Mouse (Mus musculus) splenic B cell, adult 2 months (primary cell): ENCODE measurements at regions not wholly inside any gene's neighbourhood (a gene's known extent, or its start where the extent isn't known, plus 50 kb on each side); places are given as distances from the start of the nearest gene placed in this dataset.

ENCODE experiments used
- DNase-seq: peaks from one replicate; pipeline ENCODE4 v3.0.0-alpha.2; 2011; ENCODE audit warnings: low read depth, low spot score
- H3K27me3 ChIP-seq: 2 replicates; pipeline ENCODE4 v1.6.1; 2012; ENCODE audit warnings: mild to moderate bottlenecking, low read length, moderate library complexity, mixed read lengths; ENCODE audit not compliant: control insufficient read depth, poor library complexity, insufficient read depth, severe bottlenecking
- H3K36me3 ChIP-seq: 2 replicates; pipeline ENCODE4 v1.6.1; 2012; ENCODE audit warnings: mild to moderate bottlenecking, low read length, moderate library complexity, mixed read lengths; ENCODE audit not compliant: control insufficient read depth, poor library complexity, insufficient read depth, severe bottlenecking

DNA sequence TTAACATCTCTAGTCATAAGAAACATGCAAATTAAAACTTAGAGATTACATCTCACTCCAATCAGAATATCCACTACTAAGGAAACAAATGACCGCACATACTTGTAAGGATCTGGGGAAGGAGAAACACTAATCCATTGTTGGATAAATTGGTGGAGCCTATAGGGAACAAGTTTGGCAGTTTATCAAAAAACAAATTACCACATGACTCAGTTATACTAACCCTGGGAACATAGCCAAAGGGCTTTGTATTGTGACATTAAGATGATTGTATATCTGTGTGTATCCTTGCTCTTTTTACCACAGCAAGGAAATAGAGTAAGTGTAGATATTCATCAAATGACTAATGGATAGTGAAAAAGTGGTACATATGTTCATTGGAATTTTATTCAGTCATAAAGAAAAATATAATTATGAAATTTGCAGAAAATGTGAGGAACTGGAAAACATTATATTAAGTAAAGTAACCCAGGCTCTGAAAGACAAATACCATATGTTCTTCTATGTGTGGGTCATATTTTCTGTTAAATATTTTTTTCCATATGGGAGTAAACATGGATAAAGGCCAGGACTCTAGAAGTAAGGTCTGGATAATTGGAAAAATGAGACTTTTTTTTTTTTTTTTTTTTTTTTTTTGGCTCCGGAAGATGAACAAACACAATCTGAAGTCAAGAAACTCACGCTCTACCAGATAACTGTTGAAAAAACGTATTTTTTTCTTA lies 430.6 kb downstream of the Dmac1 start:
- H3K27me3 ChIP-seq = no peaks in the 10 kb centered on the region
- DNase-seq = no peak
- H3K36me3 ChIP-seq = no peaks in the 10 kb centered on the region

DNA sequence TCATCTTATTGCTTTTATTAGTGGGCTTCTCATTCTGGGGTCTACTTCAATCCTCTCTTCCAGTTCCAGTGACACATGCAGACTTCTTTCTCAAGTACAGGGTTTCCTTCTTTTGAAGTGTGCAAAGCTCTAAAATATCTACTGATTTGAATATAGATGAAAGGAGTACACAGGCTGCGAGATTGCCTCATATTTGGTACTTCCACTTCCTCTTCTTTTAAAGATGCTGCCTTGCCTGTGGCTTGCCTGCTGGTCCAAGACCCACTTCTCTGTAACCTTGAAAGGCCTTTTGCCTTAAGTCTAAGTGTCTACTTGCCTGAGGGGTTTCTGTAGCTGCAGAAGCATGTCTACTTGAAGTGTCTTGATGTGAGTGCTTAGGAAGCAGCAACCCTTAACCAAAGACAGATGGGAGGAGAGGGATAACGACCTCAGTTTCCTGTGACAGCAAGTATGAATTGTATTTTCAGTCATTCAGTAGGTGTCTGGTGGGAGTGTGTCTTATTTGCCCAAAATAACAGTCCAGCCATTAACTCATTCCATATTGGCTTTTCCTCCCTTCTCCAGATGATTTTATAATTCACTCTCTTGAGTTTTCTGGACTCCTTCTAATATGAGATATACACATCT lies 479.8 kb downstream of the Dmac1 start:
- Histone ChIP-seq H3K27me3 (no peaks in the 10 kb centered on the region), H3K36me3 (no peaks in the 10 kb centered on the region)
- no peak for DNase-seq

DNA sequence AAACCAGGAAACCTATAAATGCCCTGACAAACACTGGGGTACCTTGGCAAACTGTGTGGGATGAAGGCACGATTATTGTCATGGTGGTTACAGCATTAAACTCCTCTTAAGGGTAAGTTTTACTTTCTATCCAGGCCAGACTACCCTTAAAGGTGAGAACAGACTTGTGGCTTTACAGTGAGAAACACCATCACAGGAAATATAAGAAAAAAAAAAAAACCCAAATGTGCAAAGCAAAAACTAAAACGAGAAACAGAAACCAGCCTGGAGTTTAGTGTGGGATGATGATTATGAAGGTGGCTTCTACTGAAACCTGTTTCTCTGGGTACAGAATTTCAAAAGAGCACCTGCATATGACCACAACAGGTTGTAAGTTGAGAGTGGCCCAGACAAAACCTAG lies 480.6 kb downstream of the Dmac1 start:
- no peak for DNase-seq
- H3K27me3 ChIP-seq = no peaks in the 10 kb centered on the region
- no peaks in the 10 kb centered on the region for H3K36me3 ChIP-seq

DNA sequence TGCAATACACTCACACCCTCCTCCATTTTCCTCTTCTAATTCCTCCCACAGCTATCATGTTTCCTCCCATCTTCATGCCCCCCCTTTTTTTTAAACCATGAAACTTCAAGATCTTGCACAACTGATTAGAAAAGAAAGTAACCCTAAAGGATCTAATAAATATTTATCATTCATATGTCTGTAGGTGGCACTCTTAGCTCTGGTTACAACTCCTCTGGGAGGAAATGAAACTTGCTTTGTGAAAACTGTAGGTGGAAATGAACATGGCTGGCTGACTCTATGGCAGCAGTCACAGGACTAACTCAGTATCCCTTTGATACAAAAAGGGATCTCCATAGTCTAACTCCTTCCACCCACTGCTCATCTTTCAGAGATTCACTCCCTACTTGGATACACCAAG lies 481.4 kb downstream of the Dmac1 start:
- no peaks in the 10 kb centered on the region for H3K27me3 ChIP-seq
- peak; percentile 3 for DNase-seq
- no peaks in the 10 kb centered on the region for H3K36me3 ChIP-seq

- DNase-seq = no peak
- no peaks in the 10 kb centered on the region for H3K27me3 ChIP-seq
- H3K36me3 ChIP-seq = no peaks in the 10 kb centered on the region
These were observed 505.7 kb downstream of the Kdm4c start for GRCm38 (mm10) chr4:74747985-74748384.

GRCm38 (mm10) chr4:74739642-74740041 lies 497.3 kb downstream of the Kdm4c start:
- no peaks in the 10 kb centered on the region for H3K27me3 ChIP-seq
- H3K36me3 ChIP-seq = no peaks in the 10 kb centered on the region
- no peak for DNase-seq
